In genomic region chr19:42397281-42397680, GRCm38 (mm10) we compare ENCODE assay signal across 9 mouse cellular contexts. TPM values are rescaled to one million over a fixed set of nuclear protein-coding genes. Genes with fewer than 3 reads are reported as not detected.
A peak's percentile ranks its signal among the peaks of the same experiment; 100 is the strongest.
DNase-seq lines count a peak whose midpoint lies in the region; ATAC-seq lines count a peak whose summit lies in the region.
"Had no signal": no experiment of that assay in that cellular context is flagged by ENCODE, and none has a peak within 500 bp of the region (broad histone marks: within the 10 kb centered on the region; RNA-seq: fewer than 3 reads in every experiment).

No protein-coding gene starts in this region.

- H3K36me3 ChIP-seq in forebrain, embryonic 10.5 days (replicated peaks) = no peaks in the 10 kb centered on the region
- no peaks in the 10 kb centered on the region for H3K36me3 ChIP-seq in forebrain, embryonic 12.5 days (replicated peaks)
- no peaks in the 10 kb centered on the region for H3K36me3 ChIP-seq in midbrain, embryonic 14.5 days (ENCODE audit: control insufficient read depth, insufficient read depth, low read length)
- no peaks in the 10 kb centered on the region for H3K36me3 ChIP-seq in midbrain, embryonic 15.5 days (replicated peaks)

- no peaks in the 10 kb centered on the region for H3K9me3 ChIP-seq in forebrain, embryonic 10.5 days
- H3K9me3 ChIP-seq in forebrain, embryonic 12.5 days = no peaks in the 10 kb centered on the region
- H3K9me3 ChIP-seq in midbrain, embryonic 14.5 days (ENCODE audit: control insufficient read depth, low read length) = no peaks in the 10 kb centered on the region
- no peaks in the 10 kb centered on the region for H3K9me3 ChIP-seq in midbrain, embryonic 15.5 days

- no peaks in the 10 kb centered on the region for H3K27me3 ChIP-seq in forebrain, embryonic 10.5 days (ENCODE audit: poor library complexity, severe bottlenecking)
- H3K27me3 ChIP-seq in forebrain, embryonic 12.5 days = no peaks in the 10 kb centered on the region
- no peaks in the 10 kb centered on the region for H3K27me3 ChIP-seq in midbrain, embryonic 14.5 days (ENCODE audit: control insufficient read depth, insufficient read depth, low read length)
- no peaks in the 10 kb centered on the region for H3K27me3 ChIP-seq in midbrain, embryonic 15.5 days (replicated peaks)

- no peak overlapping the region for H3K9ac ChIP-seq in forebrain, embryonic 12.5 days
- no peak overlapping the region for H3K9ac ChIP-seq in midbrain, embryonic 14.5 days (replicated peaks; ENCODE audit: low read length)
- no peak overlapping the region for H3K9ac ChIP-seq in midbrain, embryonic 15.5 days

- no peak overlapping the region for H3K27ac ChIP-seq in forebrain, embryonic 10.5 days
- no peak overlapping the region for H3K27ac ChIP-seq in forebrain, embryonic 12.5 days
- no peak overlapping the region for H3K27ac ChIP-seq in midbrain, embryonic 14.5 days (replicated peaks; ENCODE audit: low read depth, low read length)
- H3K27ac ChIP-seq in midbrain, embryonic 15.5 days = no peak overlapping the region

- DNase-seq in forebrain, embryonic 10.5 days (ENCODE audit: extremely low spot score, low spot score) = peak; percentile 60
- peak; percentile 57 for DNase-seq in midbrain, embryonic 14.5 days
- peak; percentile 26 for DNase-seq in hindlimb bud, embryonic 11.5 days (ENCODE audit: extremely low spot score, low read depth, low spot score)
- DNase-seq in retina, embryonic 14.5 days (ENCODE audit: low spot score) = peak; percentile 63
- no peak for DNase-seq in right cerebral cortex, postnatal 25 days
- no peak for DNase-seq in frontal cortex, postnatal 10 days (ENCODE audit: low spot score in 2 of 2)

- no peak for ATAC-seq in forebrain, embryonic 12.5 days (ENCODE audit: low FRiP score)
- no peak for ATAC-seq in midbrain, embryonic 14.5 days (ENCODE audit: low FRiP score, low TSS enrichment)
- ATAC-seq in midbrain, embryonic 15.5 days (replicated peaks) = no peak

- WGBS in forebrain, embryonic 10.5 days = 20% methylated on average over 11 of the region's 11 CpGs
- WGBS in forebrain, embryonic 12.5 days = 18% methylated on average over 11 of the region's 11 CpGs
- 19% methylated on average over 11 of the region's 11 CpGs for WGBS in midbrain, embryonic 14.5 days
- 23% methylated on average over 11 of the region's 11 CpGs for WGBS in midbrain, embryonic 15.5 days

- no peak overlapping the region for H3K4me3 ChIP-seq in forebrain, embryonic 10.5 days
- no peak overlapping the region for H3K4me3 ChIP-seq in forebrain, embryonic 12.5 days (replicated peaks)
- no peak overlapping the region for H3K4me3 ChIP-seq in midbrain, embryonic 14.5 days (replicated peaks; ENCODE audit: low read depth, low read length)
- no peak overlapping the region for H3K4me3 ChIP-seq in midbrain, embryonic 15.5 days

- no peak overlapping the region for H3K4me2 ChIP-seq in forebrain, embryonic 12.5 days
- H3K4me2 ChIP-seq in midbrain, embryonic 14.5 days (ENCODE audit: low read length) = no peak overlapping the region
- no peak overlapping the region for H3K4me2 ChIP-seq in midbrain, embryonic 15.5 days

- H3K4me1 ChIP-seq in forebrain, embryonic 10.5 days = peaks cover 10% of the 10 kb centered on the region
- peaks cover 17% of the 10 kb centered on the region for H3K4me1 ChIP-seq in forebrain, embryonic 12.5 days
- H3K4me1 ChIP-seq in midbrain, embryonic 14.5 days (ENCODE audit: control insufficient read depth, insufficient read depth, low read length) = peaks cover 8% of the 10 kb centered on the region; the same call in 1 of the 2 replicates
- H3K4me1 ChIP-seq in midbrain, embryonic 15.5 days = 0 out of 2 replicates have a peak, but pooled peaks cover 4% of the 10 kb centered on the region

RNA-seq across cellular contexts. Expression of gene Crtac1, which starts 34.3 kb away (rescaled TPM):
- polyA plus RNA-seq in forebrain, embryonic 10.5 days (2016; fragmentation: Nextera tagmentation; extraction: Ambion mirVana) = 8.6 and 9.5 TPM in 2 replicates
- polyA plus RNA-seq in forebrain, embryonic 12.5 days (2016; fragmentation: Nextera tagmentation; extraction: Ambion mirVana) = 8.6 and 9.3 TPM in 2 replicates
- polyA plus RNA-seq in midbrain, embryonic 14.5 days (2014; fragmentation: Nextera tagmentation; extraction: Ambion mirVana) = 15.4 and 18.6 TPM in 2 replicates
- polyA plus RNA-seq in midbrain, embryonic 15.5 days (2015; fragmentation: Nextera tagmentation; extraction: Ambion mirVana) = 24.6 and 26.1 TPM in 2 replicates
- polyA plus RNA-seq: C2C12 had no signal

Comparison
In these comparisons a context has a peak if more than half of its experiments do, and no peak if none do; other contexts are left out.
1. DNase-seq: peak in forebrain, embryonic 10.5 days (single experiment), midbrain, embryonic 14.5 days (single experiment), hindlimb bud, embryonic 11.5 days (single experiment) and retina, embryonic 14.5 days (single experiment); none in right cerebral cortex, postnatal 25 days (single experiment) and frontal cortex, postnatal 10 days (0 of 2).